Mouse (Mus musculus): ENCODE data around the gene Zscan20. TPM values are rescaled to one million over a fixed set of nuclear protein-coding genes. Genes with fewer than 3 reads are reported as not detected.

The Zscan20 gene
- polyA plus RNA-seq (2015; fragmentation: Illumina TruSeq; extraction: RNeasy Lipid Tissue Mini Kit (QIAGEN cat#74804); ENCODE audit: insufficient read depth, low replicate concordance) = 12.2 TPM

GRCm38 (mm10) chr4:128609925-128610402 lies at the start of gene Zscan20:
TSS of gene Zscan20 (minus strand) at chr4:128610098.

DNA sequence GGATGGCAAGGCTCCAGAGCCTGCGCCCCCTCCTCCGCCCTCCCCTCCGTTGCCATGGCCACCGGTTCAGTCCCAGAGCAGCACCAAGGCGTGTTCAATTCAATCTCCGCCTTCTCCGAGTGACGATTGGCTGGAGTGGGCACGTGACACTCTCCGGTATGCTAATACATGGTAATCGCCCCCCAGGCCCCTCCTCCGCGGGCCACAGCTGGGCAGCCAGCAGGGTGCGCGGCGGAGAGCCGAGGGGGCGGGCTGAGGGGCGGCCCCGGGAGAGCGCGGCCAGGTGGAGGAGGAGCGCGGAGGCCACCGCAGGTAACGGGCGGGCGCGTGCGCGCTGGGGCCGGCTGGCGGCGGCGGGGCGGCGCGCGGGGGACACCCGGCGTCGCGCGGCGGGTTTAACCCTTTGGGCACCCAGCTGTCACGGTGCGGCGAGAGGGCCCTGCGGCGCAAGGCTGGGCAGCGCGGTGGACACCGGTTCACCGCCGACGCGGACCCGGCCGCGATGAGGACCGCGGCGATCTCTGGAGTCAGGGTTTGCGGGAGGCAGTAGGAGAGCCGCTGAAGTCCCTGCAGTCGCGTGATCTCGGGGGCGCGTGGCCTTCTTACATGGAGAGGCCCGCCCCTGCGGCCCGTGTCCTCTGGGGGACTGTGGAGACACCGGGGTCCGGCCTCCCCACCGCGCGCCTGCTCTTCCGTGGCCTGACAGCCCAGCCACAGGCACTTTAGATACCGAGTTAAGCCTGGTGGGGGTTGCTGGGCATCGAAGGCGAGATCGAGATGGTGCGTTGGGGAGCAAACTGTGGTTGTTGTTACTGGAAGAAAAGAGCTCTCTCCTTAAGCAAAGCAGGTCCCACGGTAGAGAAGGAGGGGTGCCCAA lies 44.8 kb upstream of the Zscan20 start, which contains the start of gene Phc2:
Gene Phc2 (plus strand): TSS at position 198 of the 877 bp plus-strand sequence.

GRCm38 (mm10) chr4:128618246-128618911 lies 8.5 kb upstream of the Zscan20 start, which contains the start of gene Tlr12:
TSS of gene Tlr12 (minus strand) at chr4:128618619.

Other genes starting within 250 kb of the Zscan20 start
- gene Tlr12, start 8.5 kb upstream of the Zscan20 start, polyA plus RNA-seq (2015; fragmentation: Illumina TruSeq; extraction: RNeasy Lipid Tissue Mini Kit (QIAGEN cat#74804); ENCODE audit: insufficient read depth, low replicate concordance) = 7.2 TPM
- gene Phc2, start 44.6 kb upstream of the Zscan20 start, polyA plus RNA-seq (2015; fragmentation: Illumina TruSeq; extraction: RNeasy Lipid Tissue Mini Kit (QIAGEN cat#74804); ENCODE audit: insufficient read depth, low replicate concordance) = 35.4 TPM
- 0.35 TPM for gene A3galt2, start 145.3 kb upstream of the Zscan20 start, polyA plus RNA-seq (2015; fragmentation: Illumina TruSeq; extraction: RNeasy Lipid Tissue Mini Kit (QIAGEN cat#74804); ENCODE audit: insufficient read depth, low replicate concordance)
- gene Zfp362, start 195.9 kb upstream of the Zscan20 start, polyA plus RNA-seq (2015; fragmentation: Illumina TruSeq; extraction: RNeasy Lipid Tissue Mini Kit (QIAGEN cat#74804); ENCODE audit: insufficient read depth, low replicate concordance) = 16.8 TPM